Mouse (Mus musculus) neural tube, embryonic 13.5 days (tissue): ENCODE results near the gene Camkk2. TPM values are rescaled to one million over a fixed set of nuclear protein-coding genes. Genes with fewer than 3 reads are reported as not detected.

Experiments used
- ATAC-seq: fragments of 200-750 bp; cut with Nextera tagmentation; 2 replicates; pipeline ENCODE4 v1.8.0; 2017; ENCODE audit warnings: low read depth, mild to moderate bottlenecking, moderate TSS enrichment, moderate library complexity
- H3K27ac ChIP-seq: fragments of 300-500 bp; sonication (generic); replicated peaks from 2 replicates; pipeline ENCODE4 v1.5.1; 2015; ENCODE audit warnings: moderate library complexity, mild to moderate bottlenecking, inconsistent platforms
- H3K27me3 ChIP-seq: fragments of 300-500 bp; sonication (generic); 2 replicates; pipeline ENCODE4 v1.6.1; 2015; ENCODE audit warnings: mild to moderate bottlenecking, inconsistent platforms
- H3K36me3 ChIP-seq: fragments of 300-500 bp; sonication (generic); 2 replicates; pipeline ENCODE4 v1.6.1; 2015; ENCODE audit warnings: mild to moderate bottlenecking, inconsistent platforms
- H3K4me1 ChIP-seq: fragments of 300-500 bp; sonication (generic); replicated peaks from 2 replicates; pipeline ENCODE4 v1.6.1; 2015; ENCODE audit warnings: inconsistent platforms
- H3K4me2 ChIP-seq: fragments of 300-500 bp; sonication (generic); 2 replicates; pipeline ENCODE4 v1.6.1; 2015; ENCODE audit warnings: inconsistent platforms, mild to moderate bottlenecking, moderate library complexity
- H3K4me3 ChIP-seq: fragments of 300-500 bp; sonication (generic); 2 replicates; pipeline ENCODE4 v1.5.1; 2015; ENCODE audit warnings: mild to moderate bottlenecking, inconsistent platforms
- H3K9ac ChIP-seq: fragments of 300-500 bp; sonication (generic); 2 replicates; pipeline ENCODE4 v1.6.1; 2015; ENCODE audit warnings: moderate library complexity, mild to moderate bottlenecking, inconsistent platforms
- H3K9me3 ChIP-seq: fragments of 300-500 bp; sonication (generic); 2 replicates; pipeline ENCODE4 v1.6.1; 2016; ENCODE audit warnings: inconsistent platforms
- WGBS: fragments of 180-500 bp; shearing (Covaris S2); methylation state at CpG from one replicate; pipeline ENCODE4 v1.1.7; 2015; 5-methylcytosine and 5-hydroxymethylcytosine counted together
- microRNA-seq: library from miRNA; unstranded; fragments of <30 nt; microRNA quantifications from one replicate; pipeline ENCODE4, GENCODE M21; 2016
- polyA plus RNA-seq: library from polyadenylated mRNA; unstranded; fragments of >200 nt; fragmentation: Nextera tagmentation; extraction: Ambion mirVana; gene quantifications from 2 replicates; pipeline ENCODE4 v1.2.1, GENCODE M21; 2015

Gene Camkk2
- polyA plus RNA-seq, 1 experiment from 2014 or later, result 55.4 TPM

GRCm38 (mm10) chr5:122687391-122687790, 91.8 kb downstream of the Camkk2 start:
- Histone ChIP-seq H3K4me3 (no peak overlapping the region), H3K27ac (no peak overlapping the region), H3K4me2 (no peak overlapping the region), H3K27me3 (no peaks in the 10 kb centered on the region), H3K9ac (no peak overlapping the region), H3K9me3 (no peaks in the 10 kb centered on the region), H3K4me1 (no peaks in the 10 kb centered on the region), H3K36me3 (no peaks in the 10 kb centered on the region)
- ATAC-seq, result no peak
- WGBS, result 79% methylated on average over 4 of the region's 4 CpGs

- no peaks in the 10 kb centered on the region for H3K27me3 ChIP-seq
- no peaks in the 10 kb centered on the region for H3K36me3 ChIP-seq
- no peaks in the 10 kb centered on the region for H3K9me3 ChIP-seq
- ATAC-seq, result no peak
- 83% methylated on average over 10 of the region's 10 CpGs for WGBS
- H3K4me1 ChIP-seq, result no peaks in the 10 kb centered on the region
- H3K9ac ChIP-seq, result no peak overlapping the region
- H3K4me2 ChIP-seq, result no peak overlapping the region
- H3K4me3 ChIP-seq, result no peak overlapping the region
- H3K27ac ChIP-seq, result no peak overlapping the region
Observed at GRCm38 (mm10) chr5:122683926-122684325, 95.3 kb downstream of the Camkk2 start.

- no peak for ATAC-seq
- no peak overlapping the region for H3K27ac ChIP-seq
Observed at GRCm38 (mm10) chr5:122681276-122681675, 97.9 kb downstream of the Camkk2 start.

More at GRCm38 (mm10) chr5:122681276-122681675, 97.9 kb downstream of the Camkk2 start:
- Histone ChIP-seq H3K4me2 (no peak overlapping the region), H3K27me3 (no peaks in the 10 kb centered on the region), H3K36me3 (no peaks in the 10 kb centered on the region), H3K4me3 (no peak overlapping the region), H3K9me3 (no peaks in the 10 kb centered on the region), H3K9ac (no peak overlapping the region), H3K4me1 (no peaks in the 10 kb centered on the region)
- WGBS, result 86% methylated on average over 12 of the region's 12 CpGs

Small RNA genes within 50 kb of the gene (microRNA-seq; reads per million reads assigned to microRNA genes)
- not detected for gene Mir8115

Other genes starting within 250 kb of the Camkk2 start
- gene Ift81, start 164.9 kb downstream of the Camkk2 start, polyA plus RNA-seq, result 54.0 and 57.8 TPM in 2 replicates
- 5.8 and 5.9 TPM in 2 replicates for gene P2rx7, start 135.5 kb downstream of the Camkk2 start, polyA plus RNA-seq
- gene P2rx4, start 71.9 kb downstream of the Camkk2 start, polyA plus RNA-seq, result 16.0 and 19.2 TPM in 2 replicates
- 457 and 480 TPM in 2 replicates for gene Anapc5, start 41.9 kb upstream of the Camkk2 start, polyA plus RNA-seq
- gene Rnf34, start 70.6 kb upstream of the Camkk2 start, polyA plus RNA-seq, result 45.0 and 57.1 TPM in 2 replicates
- 91.7 and 95.0 TPM in 2 replicates for gene Kdm2b, start 210.4 kb upstream of the Camkk2 start, polyA plus RNA-seq
- 12.9 and 13.1 TPM in 2 replicates for gene Orai1, start 235.7 kb upstream of the Camkk2 start, polyA plus RNA-seq